Mouse (Mus musculus): Measurements from ENCODE around the gene Adprm. TPM values are rescaled to one million over a fixed set of nuclear protein-coding genes. Genes with fewer than 3 reads are reported as not detected.

The Adprm gene
- 24.5 and 30.6 TPM in 2 replicates for polyA plus RNA-seq (2011; ENCODE audit: insufficient read depth, insufficient read length, low read depth, missing spikeins)

GRCm38 (mm10) chr11:67052321-67052952, at the start of gene Adprm, which contains the start of gene Sco1:
Gene Adprm, minus strand, starts transcription at chr11:67052594.
Gene Sco1, plus strand, starts transcription at chr11:67052670.
- peak; percentile 83 for TF ChIP-seq POLR2A (IDR thresholded peaks at IDR 0.05; ENCODE audit: insufficient read depth, low read length)
- no peak for TF ChIP-seq EP300 (IDR thresholded peaks at IDR 0.05; ENCODE audit: insufficient read depth, low read depth, low read length)
- TF ChIP-seq CTCF (IDR thresholded peaks at IDR 0.05; ENCODE audit: low read depth, low read length), result no peak
- Histone ChIP-seq H3K9me3 (replicated peaks; ENCODE audit: control insufficient read depth, insufficient read depth, low read length, poor library complexity, severe bottlenecking) (no peaks in the 10 kb centered on the region), H3K36me3 (ENCODE audit: control insufficient read depth, insufficient read depth, low read length, poor library complexity, severe bottlenecking) (peaks cover 24% of the 10 kb centered on the region), H3K9ac (ENCODE audit: low read depth, poor library complexity, severe bottlenecking) (peak within 1 kb of the TSS; percentile 91), H3K27me3 (ENCODE audit: control insufficient read depth, insufficient read depth, low read length, poor library complexity, severe bottlenecking) (no peaks in the 10 kb centered on the region), H3K4me1 (ENCODE audit: control insufficient read depth, insufficient read depth, low read length) (peaks cover 3% of the 10 kb centered on the region), H3K4me3 (ENCODE audit: low read depth, low read length) (peak within 1 kb of the TSS; percentile 99), H3K27ac (ENCODE audit: insufficient read depth, low read length) (peak within 1 kb of the TSS; percentile 46)

GRCm38 (mm10) chr11:67101713-67102112, 49.3 kb upstream of the Adprm start:
- Histone ChIP-seq H3K4me3 (ENCODE audit: low read depth, low read length) (no peak overlapping the region), H3K4me1 (ENCODE audit: control insufficient read depth, insufficient read depth, low read length) (peaks cover 2% of the 10 kb centered on the region), H3K9ac (ENCODE audit: low read depth, poor library complexity, severe bottlenecking) (no peak overlapping the region), H3K27me3 (ENCODE audit: control insufficient read depth, insufficient read depth, low read length, poor library complexity, severe bottlenecking) (no peaks in the 10 kb centered on the region), H3K36me3 (ENCODE audit: control insufficient read depth, insufficient read depth, low read length, poor library complexity, severe bottlenecking) (no peaks in the 10 kb centered on the region), H3K9me3 (replicated peaks; ENCODE audit: control insufficient read depth, insufficient read depth, low read length, poor library complexity, severe bottlenecking) (no peaks in the 10 kb centered on the region), H3K27ac (ENCODE audit: insufficient read depth, low read length) (no peak overlapping the region)
- TF ChIP-seq CTCF (IDR thresholded peaks at IDR 0.05; ENCODE audit: low read depth, low read length), result peak; percentile 75
- no peak for TF ChIP-seq POLR2A (IDR thresholded peaks at IDR 0.05; ENCODE audit: insufficient read depth, low read length)

- H3K4me3 ChIP-seq (ENCODE audit: low read depth, low read length), result no peak overlapping the region
- no peaks in the 10 kb centered on the region for H3K27me3 ChIP-seq (ENCODE audit: control insufficient read depth, insufficient read depth, low read length, poor library complexity, severe bottlenecking)
- no peaks in the 10 kb centered on the region for H3K36me3 ChIP-seq (ENCODE audit: control insufficient read depth, insufficient read depth, low read length, poor library complexity, severe bottlenecking)
- H3K27ac ChIP-seq (ENCODE audit: insufficient read depth, low read length), result no peak overlapping the region
- H3K9ac ChIP-seq (ENCODE audit: low read depth, poor library complexity, severe bottlenecking), result no peak overlapping the region
- TF ChIP-seq POLR2A (IDR thresholded peaks at IDR 0.05; ENCODE audit: insufficient read depth, low read length), result no peak
- TF ChIP-seq CTCF (IDR thresholded peaks at IDR 0.05; ENCODE audit: low read depth, low read length), result no peak
- TF ChIP-seq EP300 (IDR thresholded peaks at IDR 0.05; ENCODE audit: insufficient read depth, low read depth, low read length), result no peak
- peaks cover 2% of the 10 kb centered on the region for H3K4me1 ChIP-seq (ENCODE audit: control insufficient read depth, insufficient read depth, low read length)
- no peaks in the 10 kb centered on the region for H3K9me3 ChIP-seq (replicated peaks; ENCODE audit: control insufficient read depth, insufficient read depth, low read length, poor library complexity, severe bottlenecking)
Measured at GRCm38 (mm10) chr11:67100169-67100568, 47.8 kb upstream of the Adprm start.

- Histone ChIP-seq H3K9ac (ENCODE audit: low read depth, poor library complexity, severe bottlenecking) (no peak overlapping the region), H3K27ac (ENCODE audit: insufficient read depth, low read length) (no peak overlapping the region), H3K4me3 (ENCODE audit: low read depth, low read length) (no peak overlapping the region), H3K27me3 (ENCODE audit: control insufficient read depth, insufficient read depth, low read length, poor library complexity, severe bottlenecking) (no peaks in the 10 kb centered on the region), H3K9me3 (replicated peaks; ENCODE audit: control insufficient read depth, insufficient read depth, low read length, poor library complexity, severe bottlenecking) (no peaks in the 10 kb centered on the region), H3K36me3 (ENCODE audit: control insufficient read depth, insufficient read depth, low read length, poor library complexity, severe bottlenecking) (no peaks in the 10 kb centered on the region), H3K4me1 (ENCODE audit: control insufficient read depth, insufficient read depth, low read length) (peaks cover 2% of the 10 kb centered on the region)
- TF ChIP-seq POLR2A (IDR thresholded peaks at IDR 0.05; ENCODE audit: insufficient read depth, low read length) (no peak), EP300 (IDR thresholded peaks at IDR 0.05; ENCODE audit: insufficient read depth, low read depth, low read length) (no peak), CTCF (IDR thresholded peaks at IDR 0.05; ENCODE audit: low read depth, low read length) (no peak)
Measured at GRCm38 (mm10) chr11:67099241-67099640, 46.8 kb upstream of the Adprm start.

GRCm38 (mm10) chr11:67098427-67098826, 46.0 kb upstream of the Adprm start:
- H3K9ac ChIP-seq (ENCODE audit: low read depth, poor library complexity, severe bottlenecking), result no peak overlapping the region
- no peaks in the 10 kb centered on the region for H3K36me3 ChIP-seq (ENCODE audit: control insufficient read depth, insufficient read depth, low read length, poor library complexity, severe bottlenecking)
- TF ChIP-seq CTCF (IDR thresholded peaks at IDR 0.05; ENCODE audit: low read depth, low read length), result no peak
- TF ChIP-seq EP300 (IDR thresholded peaks at IDR 0.05; ENCODE audit: insufficient read depth, low read depth, low read length), result no peak
- TF ChIP-seq POLR2A (IDR thresholded peaks at IDR 0.05; ENCODE audit: insufficient read depth, low read length), result no peak
- no peak overlapping the region for H3K4me3 ChIP-seq (ENCODE audit: low read depth, low read length)
- H3K27ac ChIP-seq (ENCODE audit: insufficient read depth, low read length), result no peak overlapping the region
- H3K27me3 ChIP-seq (ENCODE audit: control insufficient read depth, insufficient read depth, low read length, poor library complexity, severe bottlenecking), result no peaks in the 10 kb centered on the region
- H3K4me1 ChIP-seq (ENCODE audit: control insufficient read depth, insufficient read depth, low read length), result peaks cover 2% of the 10 kb centered on the region
- no peaks in the 10 kb centered on the region for H3K9me3 ChIP-seq (replicated peaks; ENCODE audit: control insufficient read depth, insufficient read depth, low read length, poor library complexity, severe bottlenecking)

GRCm38 (mm10) chr11:67097709-67098108, 45.3 kb upstream of the Adprm start:
- no peaks in the 10 kb centered on the region for H3K9me3 ChIP-seq (replicated peaks; ENCODE audit: control insufficient read depth, insufficient read depth, low read length, poor library complexity, severe bottlenecking)
- TF ChIP-seq POLR2A (IDR thresholded peaks at IDR 0.05; ENCODE audit: insufficient read depth, low read length) (no peak), EP300 (IDR thresholded peaks at IDR 0.05; ENCODE audit: insufficient read depth, low read depth, low read length) (no peak), CTCF (IDR thresholded peaks at IDR 0.05; ENCODE audit: low read depth, low read length) (no peak)
- H3K9ac ChIP-seq (ENCODE audit: low read depth, poor library complexity, severe bottlenecking), result no peak overlapping the region
- no peak overlapping the region for H3K4me3 ChIP-seq (ENCODE audit: low read depth, low read length)
- no peaks in the 10 kb centered on the region for H3K36me3 ChIP-seq (ENCODE audit: control insufficient read depth, insufficient read depth, low read length, poor library complexity, severe bottlenecking)
- H3K27me3 ChIP-seq (ENCODE audit: control insufficient read depth, insufficient read depth, low read length, poor library complexity, severe bottlenecking), result no peaks in the 10 kb centered on the region
- H3K4me1 ChIP-seq (ENCODE audit: control insufficient read depth, insufficient read depth, low read length), result peaks cover 2% of the 10 kb centered on the region
- H3K27ac ChIP-seq (ENCODE audit: insufficient read depth, low read length), result no peak overlapping the region

All from ES-Bruce4 (cell line).